Mouse (Mus musculus): ENCODE results near the gene Ecm1. TPM values are rescaled to one million over a fixed set of nuclear protein-coding genes. Genes with fewer than 3 reads are reported as not detected.

Gene Ecm1
- polyA plus RNA-seq, 1 experiment from 2014 or later = 14.1 TPM

DNA sequence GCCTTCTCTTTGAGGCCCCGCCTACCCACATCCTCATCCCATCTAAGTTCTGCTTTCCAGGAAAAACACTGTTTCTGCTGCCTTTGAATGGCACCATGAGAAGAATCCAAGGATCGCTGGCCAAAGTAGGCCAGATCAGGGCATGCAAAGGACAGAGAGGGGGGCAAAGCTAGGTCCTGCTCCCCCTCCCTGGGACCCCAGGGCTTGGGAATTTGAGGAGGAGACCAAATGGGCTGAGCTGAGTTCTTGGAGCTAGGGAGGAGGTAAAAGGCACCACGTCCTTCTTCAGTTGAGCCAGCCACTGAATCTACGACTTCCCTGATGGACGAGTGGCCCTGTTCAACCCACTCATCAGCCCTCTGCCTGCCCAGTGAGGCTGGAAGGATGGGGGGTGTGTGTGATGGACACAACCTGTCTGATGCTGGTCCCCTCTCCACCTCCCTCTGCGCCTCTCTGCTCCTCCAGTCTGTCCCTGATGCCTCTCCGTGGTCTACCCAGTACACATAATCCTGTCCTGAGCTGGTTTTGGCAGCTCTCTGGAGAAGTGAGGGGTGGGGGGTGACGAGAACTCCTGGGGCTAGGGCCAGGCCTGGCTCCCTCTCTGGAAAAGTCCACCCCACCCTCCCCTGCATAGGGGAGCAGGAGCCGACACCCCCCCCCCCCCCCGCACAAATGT, 52.7 kb downstream of the Ecm1 start:
- H3K4me3 ChIP-seq = no peak overlapping the region
- ATAC-seq = no peak
- no peaks in the 10 kb centered on the region for H3K36me3 ChIP-seq
- peaks cover 46% of the 10 kb centered on the region for H3K4me1 ChIP-seq
- no peaks in the 10 kb centered on the region for H3K9me3 ChIP-seq (replicated peaks)
- no peak overlapping the region for H3K27ac ChIP-seq
- H3K27me3 ChIP-seq (replicated peaks) = peaks cover 56% of the 10 kb centered on the region
- peak overlapping the region; percentile 80; the same call in 1 of the 2 replicates for H3K4me2 ChIP-seq
- H3K9ac ChIP-seq = no peak overlapping the region
- WGBS (ENCODE audit: insufficient replicate concordance) = 41% methylated on average over 10 of the region's 10 CpGs

DNA sequence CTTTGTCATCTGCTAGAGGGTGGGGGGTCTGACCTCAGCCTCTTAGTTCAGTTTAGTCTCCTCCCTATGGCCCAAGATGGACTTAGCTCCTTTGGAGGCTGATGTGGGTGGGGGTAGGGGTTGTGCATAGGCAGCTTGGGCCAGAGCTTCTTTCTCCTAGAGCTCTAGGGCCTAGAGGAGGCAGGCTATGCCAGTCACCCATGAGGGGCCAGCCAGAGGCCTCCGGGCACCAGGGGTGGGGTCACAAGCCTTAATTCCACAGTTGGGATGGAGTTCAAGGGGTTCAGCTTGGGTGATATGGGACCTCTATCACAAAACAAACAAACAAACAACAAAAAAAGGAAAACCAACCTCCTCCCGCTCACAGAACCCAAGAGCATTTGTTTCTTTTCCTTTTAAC, 53.7 kb downstream of the Ecm1 start:
- Histone ChIP-seq H3K9me3 (replicated peaks) (no peaks in the 10 kb centered on the region), H3K9ac (no peak overlapping the region), H3K27ac (no peak overlapping the region), H3K4me2 (no peak overlapping the region), H3K4me1 (peaks cover 56% of the 10 kb centered on the region), H3K4me3 (no peak overlapping the region), H3K27me3 (replicated peaks) (peaks cover 57% of the 10 kb centered on the region), H3K36me3 (no peaks in the 10 kb centered on the region)
- 64% methylated on average over 2 of the region's 2 CpGs for WGBS (ENCODE audit: insufficient replicate concordance)
- no peak for ATAC-seq

- H3K36me3 ChIP-seq = no peaks in the 10 kb centered on the region
- H3K4me2 ChIP-seq = no peak overlapping the region
- H3K9me3 ChIP-seq (replicated peaks) = no peaks in the 10 kb centered on the region
- H3K27ac ChIP-seq = no peak overlapping the region
- H3K9ac ChIP-seq = no peak overlapping the region
- no peak for ATAC-seq
- H3K4me1 ChIP-seq = peaks cover 57% of the 10 kb centered on the region
- no peak overlapping the region for H3K4me3 ChIP-seq
- H3K27me3 ChIP-seq (replicated peaks) = peaks cover 57% of the 10 kb centered on the region
- 80% methylated on average over 4 of the region's 4 CpGs for WGBS (ENCODE audit: insufficient replicate concordance)
Observed at GRCm38 (mm10) chr3:95685301-95685700, 54.1 kb downstream of the Ecm1 start.

GRCm38 (mm10) chr3:95684846-95685245, 54.5 kb downstream of the Ecm1 start:
- Histone ChIP-seq H3K27ac (no peak overlapping the region), H3K9ac (no peak overlapping the region), H3K4me2 (no peak overlapping the region), H3K9me3 (replicated peaks) (no peaks in the 10 kb centered on the region), H3K27me3 (replicated peaks) (peaks cover 57% of the 10 kb centered on the region), H3K36me3 (no peaks in the 10 kb centered on the region), H3K4me3 (no peak overlapping the region), H3K4me1 (peaks cover 57% of the 10 kb centered on the region)
- no peak for ATAC-seq
- 27% methylated on average over 6 of the region's 8 CpGs for WGBS (ENCODE audit: insufficient replicate concordance)

Small RNA genes within 50 kb of the gene (microRNA-seq; reads per million reads assigned to microRNA genes)
- not detected for gene Mir7014

Other genes starting within 250 kb of the Ecm1 start
- 1.4 and 1.7 TPM in 2 replicates for gene Ctsk, start 240.3 kb downstream of the Ecm1 start, polyA plus RNA-seq (2016; fragmentation: Nextera tagmentation; extraction: Ambion mirVana)
- gene Ctss, start 212.8 kb downstream of the Ecm1 start, polyA plus RNA-seq (2016; fragmentation: Nextera tagmentation; extraction: Ambion mirVana) = 13.4 and 14.7 TPM in 2 replicates
- gene Hormad1, start 179.9 kb downstream of the Ecm1 start, polyA plus RNA-seq (2016; fragmentation: Nextera tagmentation; extraction: Ambion mirVana) = 0.08 and 0.10 TPM in 2 replicates
- 29.7 and 30.5 TPM in 2 replicates for gene Golph3l, start 150.6 kb downstream of the Ecm1 start, polyA plus RNA-seq (2016; fragmentation: Nextera tagmentation; extraction: Ambion mirVana)
- gene Ensa, start 114.6 kb downstream of the Ecm1 start, polyA plus RNA-seq (2016; fragmentation: Nextera tagmentation; extraction: Ambion mirVana) = 42.9 and 45.0 TPM in 2 replicates
- 66.5 and 73.8 TPM in 2 replicates for gene Mcl1, start 80.8 kb downstream of the Ecm1 start, polyA plus RNA-seq (2016; fragmentation: Nextera tagmentation; extraction: Ambion mirVana)
- gene Adamtsl4, start 51.7 kb downstream of the Ecm1 start, polyA plus RNA-seq (2016; fragmentation: Nextera tagmentation; extraction: Ambion mirVana) = 0.30 and 0.35 TPM in 2 replicates
- gene Tars2, start 20.6 kb upstream of the Ecm1 start, polyA plus RNA-seq (2016; fragmentation: Nextera tagmentation; extraction: Ambion mirVana) = 66.1 and 66.3 TPM in 2 replicates
- 11.8 and 14.1 TPM in 2 replicates for gene Rprd2, start 79.3 kb upstream of the Ecm1 start, polyA plus RNA-seq (2016; fragmentation: Nextera tagmentation; extraction: Ambion mirVana)
- 41.4 and 44.3 TPM in 2 replicates for gene Prpf3, start 116.3 kb upstream of the Ecm1 start, polyA plus RNA-seq (2016; fragmentation: Nextera tagmentation; extraction: Ambion mirVana)
- gene Mrps21, start 131.9 kb upstream of the Ecm1 start, polyA plus RNA-seq (2016; fragmentation: Nextera tagmentation; extraction: Ambion mirVana) = 280 and 285 TPM in 2 replicates
- 2.4 and 2.8 TPM in 2 replicates for gene Ciart, start 142.7 kb upstream of the Ecm1 start, polyA plus RNA-seq (2016; fragmentation: Nextera tagmentation; extraction: Ambion mirVana)
- gene BC028528, start 152.4 kb upstream of the Ecm1 start, polyA plus RNA-seq (2016; fragmentation: Nextera tagmentation; extraction: Ambion mirVana) = 6.7 and 8.2 TPM in 2 replicates
- gene Aph1a, start 154.4 kb upstream of the Ecm1 start, polyA plus RNA-seq (2016; fragmentation: Nextera tagmentation; extraction: Ambion mirVana) = 16.5 and 19.0 TPM in 2 replicates
- 10.3 and 10.6 TPM in 2 replicates for gene Car14, start 165.1 kb upstream of the Ecm1 start, polyA plus RNA-seq (2016; fragmentation: Nextera tagmentation; extraction: Ambion mirVana)
- 185 and 198 TPM in 2 replicates for gene Anp32e, start 189.7 kb upstream of the Ecm1 start, polyA plus RNA-seq (2016; fragmentation: Nextera tagmentation; extraction: Ambion mirVana)